Mouse (Mus musculus): ENCODE results near the gene Ift80.
"Not testable (repeated sequence)": the region's sequence is repeated elsewhere in the genome, so short reads cannot be mapped to it uniquely, and the experiment has no call there.

The Ift80 gene

DNA sequence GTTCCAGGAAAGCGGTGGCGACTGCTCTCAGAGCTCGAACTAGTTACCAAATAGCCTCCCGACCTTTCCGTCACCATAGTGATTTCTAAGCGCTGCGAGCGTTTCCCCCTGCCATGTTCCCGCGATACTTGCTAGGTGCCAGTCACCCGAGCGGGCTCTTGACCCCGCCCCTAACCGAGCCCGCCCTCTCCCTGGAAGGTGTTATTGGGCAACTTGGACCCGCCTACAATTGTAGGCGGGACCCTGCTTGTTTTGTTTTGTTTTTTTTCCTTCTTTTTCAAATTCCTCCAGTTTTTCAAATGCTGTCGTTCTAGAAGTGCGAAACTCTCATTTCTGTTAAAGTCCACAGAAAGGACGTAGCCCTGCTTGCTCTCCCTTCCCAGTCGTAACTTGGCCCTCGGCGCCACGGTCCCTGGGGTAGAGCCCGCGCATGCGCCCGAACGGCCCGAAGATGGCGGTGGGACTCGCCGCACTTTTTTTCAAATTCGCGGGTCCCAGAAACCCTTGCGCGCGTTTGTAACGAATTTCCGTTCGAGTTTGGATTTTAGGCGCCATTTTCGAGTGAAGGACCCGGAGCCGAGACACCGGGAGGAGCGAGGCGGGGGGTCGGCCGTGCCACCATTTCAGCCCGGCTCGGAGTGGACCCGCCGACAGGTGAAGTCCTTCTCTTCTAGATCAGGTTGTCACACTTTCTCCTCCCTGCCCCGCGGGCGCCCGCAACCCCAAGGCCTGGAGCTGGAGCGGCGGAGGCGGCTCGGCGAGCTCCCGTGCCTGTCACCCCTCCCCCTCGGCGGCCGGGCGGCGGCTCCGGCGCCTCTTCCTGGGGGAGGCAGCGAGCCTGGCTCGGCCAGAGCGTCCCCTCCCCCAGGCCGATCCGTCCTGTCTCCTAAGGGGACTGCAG, at the start of gene Ift80, which contains the start of gene Smc4:
Ift80 (minus strand) TSS at position 134 of the 901 bp plus-strand sequence.
Smc4 (plus strand) TSS at position 302 of the 901 bp plus-strand sequence.
- DNase-seq, result peak; percentile 95 to 96

DNA sequence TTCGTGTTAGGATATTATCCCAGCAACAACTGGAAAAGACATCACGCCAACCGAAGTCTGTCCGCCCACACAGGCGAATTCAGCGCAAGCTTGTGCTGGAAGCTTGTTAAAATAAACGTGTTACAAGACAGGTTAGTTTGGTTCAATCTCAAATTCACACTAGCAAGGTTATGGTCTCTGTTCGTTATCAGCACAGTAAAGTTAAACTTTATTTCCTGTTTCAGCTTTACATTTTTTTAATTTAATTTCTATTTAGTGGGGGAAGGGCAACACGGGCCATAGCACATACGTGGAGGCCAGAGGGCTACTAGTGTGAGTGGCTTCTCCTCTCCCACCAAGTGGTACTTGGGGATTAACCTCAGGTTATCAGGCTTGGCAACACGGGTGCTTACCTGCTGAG, 47.5 kb upstream of the Ift80 start:
- DNase-seq, result no peak

DNA sequence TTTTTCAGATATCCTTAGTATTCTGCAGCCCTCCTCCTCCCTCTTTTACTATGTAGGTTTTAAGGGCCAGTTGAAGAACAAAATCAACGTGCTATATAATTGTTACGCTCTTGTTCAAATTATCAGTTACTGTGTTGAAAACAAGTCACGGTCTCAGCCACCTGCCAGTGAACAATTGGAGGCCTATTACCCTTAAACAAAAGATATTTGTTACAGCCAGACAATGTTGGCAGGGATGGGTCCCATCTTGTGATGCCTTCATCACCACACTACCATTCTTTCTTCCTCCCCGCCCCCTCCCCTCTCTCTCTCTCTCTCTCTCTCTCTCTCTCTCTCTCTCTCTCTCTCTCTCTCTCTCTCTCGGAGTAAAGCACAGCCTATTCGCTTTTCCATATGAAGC, 44.6 kb upstream of the Ift80 start:
- no peak for DNase-seq

DNA sequence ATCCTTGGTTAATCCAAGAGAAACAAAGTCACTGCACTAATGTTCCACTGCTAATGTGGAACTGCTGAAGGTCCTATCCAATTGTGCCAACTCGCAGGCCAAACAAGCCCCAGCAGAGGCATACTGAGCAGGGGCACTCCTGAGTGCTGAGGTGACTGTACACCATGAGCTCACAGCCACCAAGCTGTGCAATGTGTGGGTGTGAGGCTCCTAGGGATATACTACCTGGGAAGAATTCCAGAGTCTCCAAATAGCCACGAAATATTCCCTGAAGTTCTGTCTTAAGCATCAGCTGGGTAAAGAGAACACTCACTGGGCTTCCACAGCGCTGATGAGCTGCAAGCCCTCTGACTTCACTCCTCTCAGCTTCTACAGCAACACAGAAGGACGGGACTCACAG, 43.3 kb upstream of the Ift80 start:
- no peak for DNase-seq

DNA sequence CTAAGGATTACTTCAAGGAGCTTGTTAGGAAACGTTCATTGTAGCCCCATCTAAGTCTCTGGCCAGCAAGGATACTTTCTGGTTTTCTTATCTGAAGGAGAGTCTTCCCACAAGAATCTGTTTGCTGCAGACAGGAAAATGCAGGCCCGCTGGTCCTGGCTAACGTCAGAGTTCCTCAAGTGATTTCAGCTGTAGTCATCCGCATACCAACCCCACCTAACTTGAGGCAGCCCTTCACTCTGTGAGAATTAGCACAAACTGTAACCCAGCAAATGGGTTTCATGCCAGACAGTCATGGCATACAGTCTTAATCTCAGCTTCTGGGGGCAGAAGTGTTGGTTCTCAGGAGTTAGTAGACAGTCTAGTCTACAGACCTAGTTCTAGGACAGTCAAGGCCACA, 42.1 kb upstream of the Ift80 start:
- DNase-seq, result no peak

DNA sequence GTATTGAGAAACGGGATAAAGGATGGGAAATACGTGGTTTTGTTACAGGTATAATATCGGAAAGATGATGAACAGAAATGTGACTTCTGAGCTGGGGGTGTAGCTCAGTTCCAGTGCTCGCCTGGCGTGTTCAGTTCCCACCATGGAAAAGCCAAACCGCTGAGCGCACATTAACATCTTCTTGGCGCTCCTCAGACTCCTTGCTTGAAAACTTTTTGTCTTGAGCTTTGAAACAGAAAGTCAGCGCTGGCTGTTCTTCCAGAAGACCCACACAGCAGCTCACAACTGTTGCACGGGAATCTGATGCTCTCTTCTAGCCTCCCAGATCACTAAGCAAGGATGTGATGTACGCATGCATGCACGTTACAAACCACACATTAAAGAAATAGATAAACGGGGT, 41.4 kb upstream of the Ift80 start:
- DNase-seq, result no peak

DNA sequence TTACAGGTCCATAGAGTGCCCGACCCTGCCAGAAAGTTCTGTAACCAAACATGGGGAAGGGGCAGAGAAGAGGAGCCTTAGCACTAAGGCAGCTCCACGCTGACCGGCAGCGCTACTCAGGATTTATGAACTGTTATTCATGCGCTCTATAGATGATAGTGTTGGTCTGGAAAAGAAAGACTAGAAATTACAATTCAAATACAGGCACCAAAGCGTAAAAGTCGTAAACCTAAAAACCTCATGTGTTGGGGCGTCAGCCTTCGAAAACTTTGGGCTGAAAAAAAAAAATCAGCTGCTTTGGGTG, 41.0 kb upstream of the Ift80 start:
- DNase-seq, result no peak

DNA sequence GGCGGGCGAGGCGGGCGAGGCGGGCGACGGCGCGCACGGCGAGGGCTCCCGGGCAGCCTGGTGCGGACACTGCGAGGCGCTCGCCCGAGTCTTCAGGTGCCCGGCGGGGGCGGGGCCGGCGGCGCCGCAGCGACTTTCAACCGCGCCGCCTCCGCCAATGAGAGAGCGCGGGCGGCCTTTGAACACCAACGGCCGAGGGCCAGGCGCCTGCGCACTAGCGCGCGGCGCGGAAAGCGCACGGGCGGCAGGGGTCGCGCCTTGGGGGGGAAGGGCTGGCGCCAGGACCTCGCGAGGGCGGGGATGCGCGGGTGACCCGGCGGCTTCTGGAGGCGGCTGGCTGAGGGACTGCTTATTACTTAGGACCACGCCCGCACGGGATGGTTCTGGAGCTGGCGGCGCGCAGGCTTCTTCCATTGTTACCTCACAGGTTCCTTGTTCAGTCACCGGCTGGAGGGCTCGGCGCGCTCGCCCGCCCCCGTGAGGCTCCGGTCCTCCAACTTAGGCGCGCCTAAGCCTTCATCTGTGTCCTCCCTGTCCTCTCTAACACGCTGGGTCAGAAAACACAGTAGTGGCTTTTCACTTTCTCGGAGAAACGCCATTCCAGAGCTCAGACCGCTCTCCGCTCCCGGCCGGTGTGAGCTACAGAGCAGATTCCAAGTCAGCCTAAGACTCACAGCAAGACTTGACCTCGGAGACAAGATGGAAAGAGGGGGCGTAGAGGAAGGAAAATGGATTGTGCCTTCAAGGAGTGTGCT, 40.5 kb upstream of the Ift80 start, which contains the start of gene Trim59:
Trim59 (minus strand) TSS at position 111 of the 755 bp plus-strand sequence.
- peak; percentile 86 to 89 for DNase-seq

DNA sequence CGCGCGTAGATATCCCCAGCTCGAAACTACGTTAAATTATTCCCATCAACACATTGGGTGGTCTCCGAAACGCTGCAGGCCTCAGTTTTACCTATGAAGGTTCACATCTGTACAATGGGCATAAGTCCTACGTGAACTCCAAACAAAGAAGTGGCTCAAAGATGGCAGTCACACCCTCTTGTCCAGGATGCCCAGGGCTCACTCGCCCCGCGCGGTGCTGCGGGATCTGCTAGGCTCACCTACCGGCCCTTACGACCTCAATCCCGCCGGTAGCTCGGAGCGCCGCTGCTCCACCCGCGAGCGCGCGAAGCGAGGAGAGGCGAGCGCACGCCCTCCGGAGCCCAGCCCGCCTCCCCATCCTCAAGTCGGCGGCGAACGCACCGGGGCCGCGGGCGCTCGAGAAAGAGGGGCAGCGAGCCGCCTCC, 39.8 kb upstream of the Ift80 start:
- DNase-seq, result no peak

DNA sequence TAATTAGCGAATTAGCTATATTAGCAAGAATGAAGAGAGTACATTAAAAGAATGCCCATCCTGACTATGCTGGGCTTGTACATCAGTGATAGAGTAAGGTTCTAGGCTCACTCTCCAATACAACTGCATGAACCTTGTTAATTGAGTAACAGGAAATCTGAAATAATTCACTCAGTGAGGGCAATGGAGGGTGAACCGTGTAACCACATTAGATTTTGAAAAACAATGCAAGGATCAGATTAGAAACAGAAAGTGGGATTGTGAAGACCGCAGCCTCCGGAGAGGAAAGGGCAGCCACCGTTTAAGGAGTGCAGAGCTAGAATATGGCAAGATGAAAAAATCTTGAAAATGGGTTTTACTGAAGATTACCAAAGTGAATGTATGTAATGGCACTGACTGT, 36.9 kb upstream of the Ift80 start:
- DNase-seq, result no peak

DNA sequence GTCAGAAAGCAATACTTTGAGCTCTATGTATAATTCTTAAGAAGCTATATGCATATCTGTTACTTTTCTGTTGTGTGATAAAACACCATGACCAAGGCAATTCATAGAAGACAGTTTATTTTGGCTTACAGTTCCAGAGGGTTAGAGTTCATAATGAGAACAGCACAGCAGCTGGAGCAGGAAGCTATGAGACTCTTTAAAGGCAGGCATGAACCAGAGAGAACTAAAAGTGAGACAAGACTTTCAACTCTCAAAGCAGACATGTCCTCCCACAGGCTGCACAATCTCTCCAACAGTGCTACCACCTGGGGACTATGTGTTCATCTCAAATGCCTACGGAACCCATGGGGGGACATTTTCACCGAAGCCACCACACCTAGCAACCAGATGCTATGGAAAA, 35.7 kb upstream of the Ift80 start:
- DNase-seq, result no peak

DNA sequence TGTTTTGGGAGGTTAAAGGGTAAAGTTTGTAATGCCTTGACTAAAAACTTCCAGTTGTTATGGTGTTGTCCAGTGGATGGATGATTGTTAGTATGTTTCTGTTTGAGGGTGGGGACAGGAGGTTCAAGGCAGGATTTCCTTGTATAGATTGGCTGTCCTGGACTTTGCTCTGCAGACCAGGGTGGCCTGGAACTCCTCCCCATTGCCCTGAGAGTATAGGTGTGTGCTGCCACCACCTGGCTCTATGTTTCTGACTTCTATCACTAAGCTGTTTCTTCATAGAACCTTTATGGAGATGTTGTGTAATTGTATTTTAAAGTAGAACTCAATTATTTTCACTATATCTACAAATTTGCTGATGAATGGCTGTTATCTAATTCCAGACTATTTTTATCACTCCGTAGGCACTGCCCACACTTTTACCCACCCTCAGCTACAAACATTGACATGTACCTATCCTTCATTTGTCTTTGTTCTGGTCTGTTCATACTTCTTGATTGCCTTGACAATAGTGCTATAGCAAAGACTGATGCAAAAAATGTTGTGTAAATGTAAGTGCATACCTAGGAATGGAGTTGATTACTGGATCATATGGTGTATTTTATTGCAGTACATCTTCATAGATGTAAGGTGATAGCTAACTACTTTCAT, 21.9 kb upstream of the Ift80 start:
- DNase-seq, result no peak

DNA sequence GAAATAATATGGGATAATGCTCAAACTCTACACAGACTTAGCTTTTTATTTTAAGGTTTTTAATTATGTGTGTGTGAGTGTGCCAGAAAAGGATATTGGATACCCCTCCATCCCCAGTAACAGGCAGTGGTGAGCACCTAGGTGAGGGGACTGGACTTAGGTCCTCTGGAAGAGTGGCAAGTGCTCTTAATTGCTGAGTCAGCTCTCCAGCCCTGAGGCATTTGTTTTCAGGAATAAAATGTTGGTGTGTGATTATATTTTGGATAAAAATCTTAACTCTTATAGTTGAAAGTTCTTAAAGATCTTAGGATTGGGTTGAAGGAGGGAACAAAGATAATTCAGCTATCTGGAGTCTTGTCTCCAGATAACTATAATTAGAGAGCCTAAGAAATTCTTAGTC, 16.4 kb upstream of the Ift80 start:
- DNase-seq, result no peak

DNA sequence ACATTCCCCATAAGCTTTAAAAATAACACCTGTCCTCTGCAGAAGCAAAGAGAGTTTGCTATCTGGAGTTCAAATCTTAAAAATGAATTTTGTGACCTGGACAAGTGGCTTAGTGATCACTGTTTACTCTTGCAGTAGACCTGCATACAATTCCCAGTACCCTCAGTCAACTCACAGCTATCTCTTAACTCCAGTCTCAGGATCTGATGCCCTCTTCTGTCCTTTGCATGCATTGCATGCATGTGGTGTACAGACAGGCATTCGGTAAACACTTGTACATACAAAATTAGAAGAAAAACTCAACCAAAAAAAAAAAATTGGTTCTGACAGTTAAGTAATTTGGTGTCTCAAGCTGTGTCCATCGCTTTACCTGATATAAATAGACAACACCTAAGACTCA, 15.9 kb upstream of the Ift80 start:
- DNase-seq, result peak in 1 of 2 experiments; percentile 9

DNA sequence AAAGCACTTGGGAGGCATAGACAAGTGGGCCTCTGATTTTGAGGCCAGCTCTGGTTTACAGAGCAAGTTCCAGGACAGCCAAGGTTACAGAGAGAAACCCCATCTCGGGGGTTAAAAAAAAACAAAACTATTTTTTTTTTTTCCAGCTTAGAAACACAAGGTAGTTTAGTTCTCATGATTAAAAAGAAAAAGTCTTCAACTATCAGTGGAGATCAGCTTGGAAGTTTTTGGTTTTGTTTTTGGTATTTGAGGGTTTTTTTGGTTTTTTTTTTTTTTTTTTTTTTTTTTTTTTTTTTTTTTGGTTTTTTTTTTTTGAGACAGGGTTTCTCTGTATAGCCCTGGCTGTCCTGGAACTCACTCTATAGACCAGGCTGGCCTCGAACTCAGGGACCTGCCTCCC, 14.3 kb upstream of the Ift80 start:
- DNase-seq, result not testable (repeated sequence)

DNA sequence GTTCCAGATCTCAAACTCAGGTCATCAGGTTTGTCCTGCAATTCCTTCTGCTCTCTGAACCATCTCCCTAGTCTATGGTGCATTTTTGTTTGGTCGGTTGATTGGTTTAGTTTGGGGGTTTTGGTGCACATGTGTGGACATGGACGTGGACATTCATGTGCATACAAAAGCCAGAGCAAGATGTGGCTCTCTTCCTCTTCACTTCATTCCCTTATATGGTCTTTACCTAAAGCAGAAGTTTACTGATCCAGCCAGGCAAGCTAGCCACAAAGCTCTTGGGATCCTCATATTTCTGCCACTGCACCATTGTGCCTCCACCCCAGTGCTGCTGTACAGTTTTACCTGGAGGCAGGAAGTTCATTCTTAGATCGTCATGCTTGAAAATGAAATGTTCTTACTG, 12.8 kb upstream of the Ift80 start:
- no peak for DNase-seq

DNA sequence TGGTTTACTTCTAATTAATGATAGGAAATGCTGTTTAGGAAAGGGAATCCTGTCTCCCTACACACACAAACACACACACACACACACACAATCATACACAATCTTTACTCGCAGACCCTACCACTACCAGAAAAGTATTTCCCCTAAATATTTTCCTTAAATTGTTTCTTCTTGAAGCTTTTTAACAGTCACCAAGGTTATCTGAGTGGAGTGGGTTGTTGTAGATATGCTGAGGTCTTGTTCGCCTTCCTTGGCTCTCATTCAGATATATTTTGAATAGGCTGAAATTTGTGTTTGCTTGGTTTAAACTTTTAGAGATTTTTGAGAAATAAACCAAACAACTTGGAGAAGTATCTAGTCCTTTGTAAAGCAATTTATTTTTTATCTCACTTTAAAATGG, 4.5 kb upstream of the Ift80 start:
- no peak for DNase-seq

DNA sequence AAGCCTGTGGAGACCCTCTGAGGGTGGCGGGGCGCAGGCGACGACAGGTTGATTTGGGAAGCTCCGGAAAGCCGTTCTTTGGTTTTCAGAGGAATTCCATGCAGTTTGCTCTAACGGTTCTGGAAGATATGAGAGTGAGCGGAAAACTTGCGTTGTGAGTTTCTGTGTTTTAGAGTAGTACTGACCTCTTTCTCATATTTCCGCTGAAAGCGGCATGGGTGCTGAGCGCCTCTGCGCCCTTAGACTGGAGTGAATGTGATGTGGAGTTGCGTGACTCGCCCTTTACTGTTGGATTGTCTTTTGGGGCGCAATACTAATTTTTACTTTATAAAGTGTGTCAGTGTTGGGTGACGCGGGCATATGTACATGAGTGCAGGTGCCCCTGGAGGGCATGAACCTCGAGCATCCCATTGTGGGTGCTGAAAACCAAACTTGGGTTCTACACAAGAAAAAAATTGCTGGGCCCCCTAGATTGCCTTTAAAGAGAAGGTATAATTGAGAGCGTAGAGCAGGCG, 1.9 kb upstream of the Ift80 start:
- DNase-seq, result no peak

DNA sequence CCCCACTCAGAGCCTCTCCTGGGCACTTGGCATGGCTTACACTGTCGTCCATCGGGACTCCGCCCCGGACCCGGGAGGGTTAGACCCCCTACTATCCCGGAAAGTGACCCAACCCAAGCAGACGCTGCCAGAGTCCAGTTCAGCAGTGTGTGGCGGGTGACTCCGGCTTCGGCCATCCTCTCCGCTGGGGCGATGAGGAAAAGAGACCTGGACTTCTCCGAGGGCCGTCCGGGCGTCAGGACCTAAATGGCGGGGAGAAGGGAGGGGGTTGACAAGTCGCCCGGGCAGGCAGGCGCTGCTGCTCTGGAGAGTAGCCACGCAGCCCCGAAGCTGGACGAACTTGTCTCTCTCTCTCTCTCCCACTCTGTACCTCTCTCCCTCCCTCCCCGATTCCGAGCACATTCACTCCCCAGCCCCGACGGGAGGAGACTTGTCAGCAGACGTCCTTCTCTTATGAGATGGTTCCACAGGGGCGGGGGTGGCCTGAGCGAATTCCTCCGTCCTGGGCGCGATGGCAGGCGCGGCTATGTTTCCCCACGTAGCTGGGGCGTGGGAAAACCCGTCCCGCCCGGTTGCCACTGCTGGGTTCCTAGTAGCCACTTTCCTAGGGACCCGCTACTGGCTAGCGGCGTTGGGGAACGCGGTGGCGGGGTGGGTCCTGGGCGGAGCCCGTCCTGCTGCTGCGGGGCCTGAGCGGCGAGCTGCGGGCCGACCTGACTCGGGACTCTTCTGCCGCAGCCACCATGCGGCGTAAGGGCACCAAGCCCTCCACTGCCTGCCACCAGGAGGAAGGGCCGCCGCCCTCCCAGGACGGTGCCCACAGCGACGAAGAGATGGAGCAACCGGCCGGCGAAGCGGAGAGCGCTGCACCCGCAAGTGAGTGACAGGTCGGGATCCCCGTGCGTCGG, 1.2 kb upstream of the Ift80 start:
- DNase-seq, result peak; percentile 36 to 46

DNA sequence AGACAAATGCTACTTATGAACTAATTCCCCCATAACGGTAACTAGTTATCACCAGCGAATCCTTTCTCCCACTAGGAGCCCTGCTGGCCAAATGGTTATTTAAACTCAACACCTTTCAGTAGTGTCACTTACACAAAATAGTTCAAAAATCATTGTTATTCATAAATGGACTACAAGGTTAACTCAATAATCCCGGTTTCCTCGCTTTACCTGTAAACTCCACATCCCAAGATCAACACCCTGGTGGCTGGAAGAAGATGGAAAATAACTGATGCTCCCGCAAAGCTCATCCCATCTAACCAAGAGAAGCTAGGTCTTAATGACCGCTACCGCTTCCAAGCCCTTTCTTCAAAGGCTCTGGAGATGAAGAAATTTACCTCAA, 324 bp downstream of the Ift80 start:
- DNase-seq, result no peak

DNA sequence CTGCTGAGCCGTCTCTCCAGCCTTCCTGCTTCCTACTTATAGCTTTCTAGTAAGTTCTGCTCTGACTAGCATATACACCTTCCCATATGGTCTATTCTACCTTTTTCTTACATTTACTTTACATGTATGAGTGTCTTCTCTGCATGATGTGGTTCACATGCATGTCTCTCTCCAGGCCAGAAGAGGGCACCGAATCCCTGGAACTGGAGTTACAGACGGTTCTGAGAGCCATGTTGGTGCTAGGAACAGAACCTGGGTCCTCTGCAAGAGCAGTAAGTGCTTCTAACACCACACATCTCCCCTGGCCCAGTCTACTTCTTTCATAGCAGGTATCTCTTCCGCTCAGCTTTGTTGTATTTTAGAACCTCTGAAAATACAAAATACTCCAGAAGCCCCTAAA, 1.6 kb downstream of the Ift80 start:
- no peak for DNase-seq

DNA sequence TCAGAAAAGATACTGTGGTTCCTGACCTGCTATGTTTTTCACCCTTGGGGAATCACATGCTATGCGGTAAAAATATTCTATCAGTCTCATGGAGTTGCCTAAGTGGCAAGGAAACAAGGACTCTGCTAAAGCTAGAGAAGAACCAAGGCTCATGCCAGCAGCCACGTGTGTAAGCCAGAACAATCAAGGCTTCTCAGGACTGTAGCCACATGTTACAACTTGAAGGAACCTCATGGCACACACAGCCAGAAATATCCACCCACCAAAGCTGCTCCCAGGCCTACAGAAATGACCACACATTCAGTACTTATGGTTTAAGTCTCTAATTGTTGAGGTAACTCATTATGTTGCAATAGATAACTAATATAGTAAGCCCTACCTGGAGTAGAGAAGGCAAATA, 17.8 kb downstream of the Ift80 start:
- DNase-seq, result no peak
